Mouse (Mus musculus) heart, embryonic 11.5 days (tissue): Measurements from ENCODE around the gene Snd1. TPM values are rescaled to one million over a fixed set of nuclear protein-coding genes. Genes with fewer than 3 reads are reported as not detected.

Experiments used
- ATAC-seq: fragments of 200-750 bp; cut with Nextera tagmentation; replicated peaks from 2 replicates; pipeline ENCODE4 v1.8.0; 2017; ENCODE audit warnings: moderate library complexity; ENCODE audit not compliant: insufficient number of reproducible peaks, low FRiP score, low TSS enrichment
- H3K27ac ChIP-seq: fragments of 300-500 bp; sonication (generic); 2 replicates; pipeline ENCODE4 v1.5.1; 2014; ENCODE audit warnings: mild to moderate bottlenecking, low read depth, low read length
- H3K27me3 ChIP-seq: fragments of 300-500 bp; sonication (generic); 2 replicates; pipeline ENCODE4 v1.6.1; 2014; ENCODE audit warnings: mild to moderate bottlenecking, low read length, mixed read lengths; ENCODE audit not compliant: control insufficient read depth, insufficient read depth
- H3K36me3 ChIP-seq: fragments of 300-500 bp; sonication (generic); 2 replicates; pipeline ENCODE4 v1.6.1; 2014; ENCODE audit warnings: mild to moderate bottlenecking, low read length, moderate library complexity, mixed read lengths; ENCODE audit not compliant: control insufficient read depth, insufficient read depth
- H3K4me1 ChIP-seq: fragments of 300-500 bp; sonication (generic); 2 replicates; pipeline ENCODE4 v1.6.1; 2014; ENCODE audit warnings: low read length; ENCODE audit not compliant: control insufficient read depth, insufficient read depth
- H3K4me2 ChIP-seq: fragments of 300-500 bp; sonication (generic); 2 replicates; pipeline ENCODE4 v1.6.1; 2014; ENCODE audit warnings: mild to moderate bottlenecking, moderate library complexity
- H3K4me3 ChIP-seq: fragments of 300-500 bp; sonication (generic); 2 replicates; pipeline ENCODE4 v1.5.1; 2014; ENCODE audit warnings: low read depth, low read length
- H3K9ac ChIP-seq: fragments of 300-500 bp; sonication (generic); 2 replicates; pipeline ENCODE4 v1.6.1; 2014; ENCODE audit warnings: mild to moderate bottlenecking, low read depth, low read length, moderate library complexity
- H3K9me3 ChIP-seq: fragments of 300-500 bp; sonication (generic); replicated peaks from 2 replicates; pipeline ENCODE4 v1.6.1; 2016; ENCODE audit warnings: low read length; ENCODE audit not compliant: control insufficient read depth
- WGBS: fragments of 180-500 bp; shearing (Covaris S2); extraction: QIAGEN DNeasy Blood & Tissue Kit; methylation state at CpG from one replicate; pipeline ENCODE4 v1.1.7; 2014; ENCODE audit not compliant: insufficient replicate concordance; 5-methylcytosine and 5-hydroxymethylcytosine counted together
- polyA plus RNA-seq: library from polyadenylated mRNA; unstranded; fragments of >200 nt; fragmentation: Nextera tagmentation; extraction: Ambion mirVana; gene quantifications from 2 replicates; pipeline ENCODE4 v1.2.1, GENCODE M21; 2014

Gene Snd1
- 87.9 and 91.1 TPM in 2 replicates for polyA plus RNA-seq

DNA sequence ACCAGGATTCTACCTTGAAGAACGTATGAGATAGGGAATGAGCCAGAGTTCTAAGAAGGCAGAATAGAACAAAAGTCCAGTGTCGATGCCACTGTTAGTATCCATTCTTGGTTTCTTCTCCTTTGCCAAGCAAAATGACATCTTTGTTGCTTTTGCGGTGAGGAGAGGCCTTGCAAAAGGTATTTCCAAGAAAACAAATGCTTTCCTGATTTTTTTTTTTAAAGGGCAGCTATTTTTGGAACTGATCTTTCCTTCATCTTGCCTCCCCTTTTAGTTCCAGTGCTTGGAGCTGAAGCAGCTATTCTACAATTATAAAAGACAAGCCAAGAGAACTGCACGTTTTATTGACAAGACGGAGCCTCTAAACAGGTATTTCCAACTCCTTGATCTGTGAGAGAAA lies at the start of gene Snd1:
Snd1 (plus strand) TSS at position 301 of the 400 bp plus-strand sequence.
- Histone ChIP-seq H3K4me1 (no peaks in the 10 kb centered on the region), H3K4me2 (no peak within 1 kb of the TSS), H3K9me3 (no peaks in the 10 kb centered on the region), H3K9ac (no peak within 1 kb of the TSS), H3K27me3 (no peaks in the 10 kb centered on the region), H3K36me3 (no peaks in the 10 kb centered on the region), H3K4me3 (no peak within 1 kb of the TSS), H3K27ac (no peak within 1 kb of the TSS)
- 72% methylated on average over 5 of the region's 5 CpGs for WGBS
- no peak for ATAC-seq

DNA sequence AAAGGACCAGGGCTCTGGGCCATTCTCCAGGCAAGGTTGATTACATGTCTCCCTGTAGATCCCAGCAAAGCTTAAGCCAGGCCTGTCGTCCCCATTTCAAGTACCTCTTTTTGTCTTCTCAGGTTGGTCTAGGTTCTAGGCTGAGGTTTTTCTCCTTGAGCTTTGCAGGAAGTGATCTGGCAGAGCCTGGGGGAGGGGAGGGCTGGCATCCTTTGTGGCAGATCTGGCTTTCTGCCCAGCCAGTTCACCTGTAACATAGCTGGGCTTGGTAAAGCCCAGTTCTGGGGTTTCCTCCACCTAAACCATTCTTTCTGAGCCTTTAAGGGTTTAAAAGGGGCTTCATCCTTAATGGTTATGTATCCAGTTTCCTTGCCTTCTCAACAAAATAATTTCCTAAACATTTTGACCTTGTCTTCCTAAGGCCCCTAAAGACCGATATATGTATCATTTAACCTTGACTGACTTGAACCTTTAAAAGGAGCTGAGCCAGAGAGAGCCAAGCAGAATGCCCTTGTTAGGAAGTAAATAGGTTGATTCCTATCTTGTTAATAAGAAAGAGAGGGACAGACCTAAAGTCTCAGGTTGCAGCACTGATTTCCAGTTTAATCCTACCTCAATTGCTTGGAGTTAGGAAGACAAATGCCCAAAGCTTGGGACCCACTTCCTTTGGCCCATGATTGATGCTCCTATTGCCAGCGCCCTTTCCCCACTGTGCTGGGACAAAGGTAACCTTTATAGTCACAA lies 47.7 kb upstream of the Snd1 start, which contains the start of gene Fscn3:
Fscn3 (plus strand) TSS at position 694 of the 744 bp plus-strand sequence.
- Histone ChIP-seq H3K4me3 (no peak within 1 kb of the TSS), H3K36me3 (peaks cover 18% of the 10 kb centered on the region), H3K9ac (no peak within 1 kb of the TSS), H3K9me3 (no peaks in the 10 kb centered on the region), H3K27me3 (no peaks in the 10 kb centered on the region), H3K4me2 (no peak within 1 kb of the TSS), H3K4me1 (peaks cover 12% of the 10 kb centered on the region), H3K27ac (no peak within 1 kb of the TSS)
- no peak for ATAC-seq
- 78% methylated on average over 3 of the region's 3 CpGs for WGBS

GRCm38 (mm10) chr6:28428290-28428689 lies 46.6 kb upstream of the Snd1 start, which contains the start of gene Gcc1:
Gcc1 (minus strand) TSS chr6:28428390.
- H3K27ac ChIP-seq: no peak within 1 kb of the TSS
- H3K9ac ChIP-seq: no peak within 1 kb of the TSS
- 80% methylated on average over 3 of the region's 3 CpGs for WGBS
- H3K27me3 ChIP-seq: no peaks in the 10 kb centered on the region
- no peak for ATAC-seq
- H3K4me1 ChIP-seq: peaks cover 11% of the 10 kb centered on the region
- no peak within 1 kb of the TSS for H3K4me3 ChIP-seq
- no peak within 1 kb of the TSS for H3K4me2 ChIP-seq
- peaks cover 18% of the 10 kb centered on the region for H3K36me3 ChIP-seq
- H3K9me3 ChIP-seq: no peaks in the 10 kb centered on the region

DNA sequence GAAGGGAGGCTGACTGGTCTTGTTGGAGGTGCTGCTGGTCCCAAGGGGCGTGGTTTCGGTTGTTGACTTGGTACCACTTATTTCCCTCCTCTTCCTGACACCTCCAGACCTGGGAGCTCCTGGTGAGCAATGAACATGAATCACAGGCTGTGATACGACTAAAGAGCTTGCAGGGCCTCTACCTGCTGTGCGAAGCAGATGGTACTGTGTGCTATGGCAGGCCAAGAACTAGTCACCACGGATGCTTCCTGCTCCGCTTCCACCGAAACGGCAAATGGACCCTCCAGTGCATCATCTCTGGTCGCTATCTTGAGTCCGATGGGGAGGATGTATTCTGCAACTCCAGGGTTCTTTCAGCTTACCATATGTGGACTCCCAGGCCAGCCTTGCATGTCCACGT lies 45.1 kb upstream of the Snd1 start:
- Histone ChIP-seq H3K9me3 (no peaks in the 10 kb centered on the region), H3K36me3 (peaks cover 15% of the 10 kb centered on the region), H3K27ac (no peak overlapping the region), H3K4me3 (no peak overlapping the region), H3K4me1 (peaks cover 2% of the 10 kb centered on the region), H3K4me2 (no peak overlapping the region), H3K27me3 (no peaks in the 10 kb centered on the region), H3K9ac (no peak overlapping the region)
- no peak for ATAC-seq
- 83% methylated on average over 11 of the region's 11 CpGs for WGBS

GRCm38 (mm10) chr6:28430795-28431537 lies 44.0 kb upstream of the Snd1 start:
- ATAC-seq: no peak
- H3K27me3 ChIP-seq: no peaks in the 10 kb centered on the region
- H3K4me1 ChIP-seq: no peaks in the 10 kb centered on the region
- H3K4me3 ChIP-seq: no peak overlapping the region
- 78% methylated on average over 10 of the region's 10 CpGs for WGBS
- H3K9ac ChIP-seq: no peak overlapping the region
- H3K9me3 ChIP-seq: no peaks in the 10 kb centered on the region
- no peak overlapping the region for H3K4me2 ChIP-seq
- H3K27ac ChIP-seq: no peak overlapping the region
- peaks cover 8% of the 10 kb centered on the region for H3K36me3 ChIP-seq

GRCm38 (mm10) chr6:28431538-28431855 lies 43.4 kb upstream of the Snd1 start:
- no peak overlapping the region for H3K27ac ChIP-seq
- no peak overlapping the region for H3K4me3 ChIP-seq
- peaks cover 3% of the 10 kb centered on the region; the same call in 1 of the 2 replicates for H3K36me3 ChIP-seq
- H3K27me3 ChIP-seq: no peaks in the 10 kb centered on the region
- H3K4me2 ChIP-seq: no peak overlapping the region
- no peak for ATAC-seq
- no peaks in the 10 kb centered on the region for H3K4me1 ChIP-seq
- no peaks in the 10 kb centered on the region for H3K9me3 ChIP-seq
- H3K9ac ChIP-seq: no peak overlapping the region
- 57% methylated on average over 6 of the region's 6 CpGs for WGBS

- Histone ChIP-seq H3K9me3 (no peaks in the 10 kb centered on the region), H3K9ac (no peak overlapping the region), H3K4me3 (no peak overlapping the region), H3K4me1 (no peaks in the 10 kb centered on the region), H3K27ac (no peak overlapping the region), H3K36me3 (no peaks in the 10 kb centered on the region), H3K27me3 (peaks cover 27% of the 10 kb centered on the region), H3K4me2 (no peak overlapping the region)
- 78% methylated on average over 7 of the region's 7 CpGs for WGBS
- ATAC-seq: no peak
Observed at GRCm38 (mm10) chr6:28447937-28448336, 27.0 kb upstream of the Snd1 start.

DNA sequence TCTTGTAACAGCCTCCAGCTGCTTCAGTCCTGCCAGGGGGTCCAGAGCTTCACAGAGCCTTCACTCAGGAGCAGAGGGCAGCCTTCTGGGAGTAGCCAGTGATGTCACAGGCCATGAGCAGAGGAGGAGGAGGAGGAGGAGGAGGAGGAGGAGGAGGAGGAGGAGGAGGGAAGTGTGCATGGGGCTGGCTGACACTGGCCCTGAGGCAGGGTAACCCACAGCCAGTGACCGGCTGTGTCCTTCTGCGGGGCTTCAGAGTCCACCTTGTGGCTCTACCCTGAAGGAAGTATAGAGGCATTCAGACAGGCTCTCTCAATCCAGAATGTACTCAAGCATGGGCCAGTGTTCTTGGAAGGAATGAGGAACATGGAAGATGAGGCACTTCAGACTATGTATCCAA lies 25.7 kb upstream of the Snd1 start, which contains the start of gene Pax4:
Pax4 (minus strand) TSS at position 101 of the 400 bp plus-strand sequence.
- Histone ChIP-seq H3K9me3 (no peaks in the 10 kb centered on the region), H3K4me2 (no peak within 1 kb of the TSS), H3K36me3 (no peaks in the 10 kb centered on the region), H3K9ac (no peak within 1 kb of the TSS), H3K27ac (no peak within 1 kb of the TSS), H3K27me3 (peaks cover 27% of the 10 kb centered on the region), H3K4me3 (no peak within 1 kb of the TSS), H3K4me1 (no peaks in the 10 kb centered on the region)
- WGBS: 64% methylated on average over 2 of the region's 2 CpGs
- no peak for ATAC-seq
